Mouse (Mus musculus) bone marrow, adult 2 months (tissue): ENCODE results near the gene Btf3l4.

ENCODE experiments used
- CTCF ChIP-seq: fragments of 200-500 bp; IDR thresholded peaks from 2 replicates; pipeline ENCODE4 v1.5.1; 2011; ENCODE audit warnings: low read length, control low read depth; ENCODE audit not compliant: control insufficient read depth, insufficient read depth
- POLR2A ChIP-seq: fragments of 200-500 bp; IDR thresholded peaks from 2 replicates; pipeline ENCODE4 v1.6.1; 2011; ENCODE audit warnings: low read depth, mild to moderate bottlenecking, control low read depth, low read length, borderline replicate concordance; ENCODE audit not compliant: control insufficient read depth

GRCm38 (mm10) chr4:108811142-108811541 lies 22.3 kb downstream of the Btf3l4 start:
- no peak for TF ChIP-seq POLR2A
- TF ChIP-seq CTCF = no peak
